Mouse (Mus musculus): Measurements from ENCODE around the gene Adpgk.
"Not testable (repeated sequence)": the region's sequence is repeated elsewhere in the genome, so short reads cannot be mapped to it uniquely, and the experiment has no call there.

Adpgk gene

GRCm38 (mm10) chr9:59291688-59292492 lies 532 bp downstream of the Adpgk start:
- no peak for DNase-seq

- no peak for DNase-seq
Measured at GRCm38 (mm10) chr9:59292493-59292875, 1.1 kb downstream of the Adpgk start.

GRCm38 (mm10) chr9:59296419-59296818 lies 5.1 kb downstream of the Adpgk start:
- DNase-seq = no peak

- no peak for DNase-seq
Measured at GRCm38 (mm10) chr9:59307890-59308289, 16.5 kb downstream of the Adpgk start.

- DNase-seq = no peak
Measured at GRCm38 (mm10) chr9:59310582-59311283, 19.4 kb downstream of the Adpgk start.

- DNase-seq = no peak
Measured at GRCm38 (mm10) chr9:59311284-59311670, 19.9 kb downstream of the Adpgk start.

- no peak for DNase-seq
Measured at GRCm38 (mm10) chr9:59316206-59316605, 24.8 kb downstream of the Adpgk start.

- DNase-seq = no peak
Measured at GRCm38 (mm10) chr9:59324351-59324750, 33.0 kb downstream of the Adpgk start.

GRCm38 (mm10) chr9:59330055-59330454 lies 38.7 kb downstream of the Adpgk start:
- DNase-seq = no peak

- DNase-seq = no peak
Measured at GRCm38 (mm10) chr9:59336539-59336938, 45.2 kb downstream of the Adpgk start.

- DNase-seq = no peak
Measured at GRCm38 (mm10) chr9:59337889-59338288, 46.5 kb downstream of the Adpgk start.

GRCm38 (mm10) chr9:59338411-59338810 lies 47.1 kb downstream of the Adpgk start:
- DNase-seq = no peak

- no peak for DNase-seq
Measured at GRCm38 (mm10) chr9:59339107-59339506, 47.7 kb downstream of the Adpgk start.

- DNase-seq = peak; percentile 61
Measured at GRCm38 (mm10) chr9:59340002-59340401, 48.6 kb downstream of the Adpgk start.

GRCm38 (mm10) chr9:59346176-59346575 lies 54.8 kb downstream of the Adpgk start:
- DNase-seq = no peak

GRCm38 (mm10) chr9:59352586-59353252 lies 61.4 kb downstream of the Adpgk start:
- no peak for DNase-seq

GRCm38 (mm10) chr9:59353253-59353639 lies 61.9 kb downstream of the Adpgk start, which contains the start of gene Bbs4:
Gene Bbs4, minus strand, starts transcription at chr9:59353508.
- DNase-seq = peak; percentile 95

- DNase-seq = not testable (repeated sequence)
Measured at GRCm38 (mm10) chr9:59358041-59358440, 66.7 kb downstream of the Adpgk start.

- not testable (repeated sequence) for DNase-seq
Measured at GRCm38 (mm10) chr9:59360487-59360886, 69.1 kb downstream of the Adpgk start.

GRCm38 (mm10) chr9:59369220-59369619 lies 77.9 kb downstream of the Adpgk start:
- DNase-seq = no peak

- no peak for DNase-seq
Measured at GRCm38 (mm10) chr9:59369646-59370045, 78.3 kb downstream of the Adpgk start.
